ENCODE assay signal across 12 mouse cellular contexts in genomic region chr10:81344421-81345161, GRCm38 (mm10). TPM values are rescaled to one million over a fixed set of nuclear protein-coding genes. Genes with fewer than 3 reads are reported as not detected.
DNase-seq lines count a peak whose midpoint lies in the region; ATAC-seq and TF ChIP-seq lines count a peak whose summit lies in the region.
"Had no signal": no experiment of that assay in that cellular context is flagged by ENCODE, and none has a peak within 500 bp of the region (broad histone marks: within the 10 kb centered on the region; RNA-seq: fewer than 3 reads in every experiment).

No protein-coding gene starts in this region.

- TF ChIP-seq POLR2A in spleen, adult 2 months (IDR thresholded peaks at IDR 0.05; ENCODE audit: low read depth, low read length) = no peak

- peak; percentile 64 for TF ChIP-seq CTCF in intestine, postnatal 0 days (IDR thresholded peaks at IDR 0.05; ENCODE audit: low read depth)
- peak; percentile 5; the same call in 1 of the 2 replicates for TF ChIP-seq CTCF in spleen, adult 2 months (IDR thresholded peaks at IDR 0.05; ENCODE audit: extremely low read depth, insufficient read depth, insufficient read length, insufficient replicate concordance)

- WGBS in intestine, postnatal 0 days = 46% methylated on average over 8 of the region's 8 CpGs
- WGBS in intestine, embryonic 16.5 days = 53% methylated on average over 8 of the region's 8 CpGs
- 31% methylated on average over 8 of the region's 8 CpGs for WGBS in spleen, adult 2 months

- no peaks in the 10 kb centered on the region for H3K9me3 ChIP-seq in intestine, postnatal 0 days (ENCODE audit: control insufficient read depth)
- no peaks in the 10 kb centered on the region for H3K9me3 ChIP-seq in intestine, embryonic 16.5 days (ENCODE audit: control insufficient read depth, low read length)
- H3K9me3 ChIP-seq: limb, embryonic 13.5 days; neural tube, embryonic 15.5 days had no signal

- DNase-seq in adrenal gland, postnatal 14 days = peak; percentile 76
- no peak for DNase-seq in adrenal gland, adult 8-10 months
- peak in 1 of 2 experiments; percentile 43 for DNase-seq in spleen, adult 2 months (ENCODE audit: low read depth in 1 of 2, low spot score in 2 of 2)
- DNase-seq in spleen, adult 18-20 months = no peak
- DNase-seq in testis, postnatal 14 days (ENCODE audit: low spot score) = peak; percentile 86
- DNase-seq in spleen, adult 12 weeks (ENCODE audit: low spot score) = no peak
- DNase-seq: cerebellum, postnatal 36 days had no signal

- H3K4me1 ChIP-seq in intestine, postnatal 0 days (replicated peaks; ENCODE audit: control insufficient read depth, insufficient read depth, low read length) = 0 out of 2 replicates have a peak, but pooled peaks cover 2% of the 10 kb centered on the region
- peaks cover 45% of the 10 kb centered on the region for H3K4me1 ChIP-seq in intestine, embryonic 16.5 days (ENCODE audit: control insufficient read depth, insufficient read depth, low read length)
- peaks cover 27% of the 10 kb centered on the region for H3K4me1 ChIP-seq in spleen, adult 2 months (ENCODE audit: control insufficient read depth, insufficient read depth, insufficient read length)

- H3K27ac ChIP-seq in intestine, postnatal 0 days (ENCODE audit: low read depth, low read length) = no peak overlapping the region
- no peak overlapping the region for H3K27ac ChIP-seq in intestine, embryonic 16.5 days (ENCODE audit: low read length)
- H3K27ac ChIP-seq in spleen, adult 2 months (ENCODE audit: insufficient read depth, low read length) = no peak overlapping the region
- H3K27ac ChIP-seq: limb, embryonic 13.5 days; neural tube, embryonic 15.5 days had no signal

- ATAC-seq in intestine, postnatal 0 days = no peak
- no peak for ATAC-seq in intestine, embryonic 16.5 days

- no peak overlapping the region for H3K4me2 ChIP-seq in intestine, postnatal 0 days (replicated peaks; ENCODE audit: low read depth)
- H3K4me2 ChIP-seq in intestine, embryonic 16.5 days (ENCODE audit: low read depth, low read length) = no peak overlapping the region
- H3K4me2 ChIP-seq: limb, embryonic 13.5 days; neural tube, embryonic 15.5 days had no signal

- H3K27me3 ChIP-seq in intestine, postnatal 0 days (replicated peaks; ENCODE audit: control insufficient read depth, insufficient read depth, low read length) = peaks cover 14% of the 10 kb centered on the region
- peaks cover 13% of the 10 kb centered on the region; the same call in 1 of the 2 replicates for H3K27me3 ChIP-seq in intestine, embryonic 16.5 days (replicated peaks; ENCODE audit: control insufficient read depth, insufficient read depth, low read length)
- peaks cover 4% of the 10 kb centered on the region for H3K27me3 ChIP-seq in spleen, adult 2 months (ENCODE audit: control insufficient read depth, insufficient read depth, low read length)

- H3K36me3 ChIP-seq in intestine, postnatal 0 days (ENCODE audit: control insufficient read depth, insufficient read depth) = peaks cover 13% of the 10 kb centered on the region; the same call in 1 of the 2 replicates
- H3K36me3 ChIP-seq in intestine, embryonic 16.5 days (ENCODE audit: control insufficient read depth, insufficient read depth, low read length) = no peaks in the 10 kb centered on the region
- H3K36me3 ChIP-seq in spleen, adult 2 months (ENCODE audit: control insufficient read depth, insufficient read depth, low read length) = no peaks in the 10 kb centered on the region; the same call in 1 of the 2 replicates
- H3K36me3 ChIP-seq: neural tube, embryonic 15.5 days had no signal

- no peak overlapping the region for H3K4me3 ChIP-seq in intestine, postnatal 0 days (ENCODE audit: low read depth, low read length)
- H3K4me3 ChIP-seq in intestine, embryonic 16.5 days (ENCODE audit: low read length) = no peak overlapping the region
- H3K4me3 ChIP-seq in spleen, adult 2 months (ENCODE audit: extremely low read depth, insufficient read depth, insufficient read length) = no peak overlapping the region
- H3K4me3 ChIP-seq: limb, embryonic 13.5 days had no signal

- no peak overlapping the region for H3K9ac ChIP-seq in intestine, postnatal 0 days (ENCODE audit: low read depth, low read length)
- no peak overlapping the region for H3K9ac ChIP-seq in intestine, embryonic 16.5 days (ENCODE audit: low read depth, low read length)
- H3K9ac ChIP-seq: limb, embryonic 13.5 days; neural tube, embryonic 15.5 days had no signal

RNA-seq across cellular contexts. Expression of gene Gipc3, which starts 1.5 kb away (rescaled TPM):
- 4.6 and 5.1 TPM in 2 replicates for total RNA-seq in adrenal gland, postnatal 14 days (2021)
- total RNA-seq in adrenal gland, adult 8-10 months (2022) = 10 to 100 TPM in 2 of 4 experiments, 1 to 10 TPM in 2; 3.7 to 17.7 (median 9.3) TPM
- polyA plus RNA-seq in intestine, postnatal 0 days (2015; fragmentation: Nextera tagmentation; extraction: Ambion mirVana) = 0.04 and 0.08 TPM in 2 replicates
- polyA plus RNA-seq in intestine, embryonic 16.5 days (2015; fragmentation: Nextera tagmentation; extraction: Ambion mirVana) = 0.06 and 0.12 TPM in 2 replicates
- polyA plus RNA-seq in spleen, adult 2 months (2012; rRNA removed) = 1.3 and 1.7 TPM in 2 replicates
- total RNA-seq: megakaryocyte, adult 5-6 weeks had no signal
- polyA plus RNA-seq: neural tube, embryonic 15.5 days had no signal

RNA-seq across cellular contexts. Expression of gene Hmg20b, which starts 5.7 kb away (rescaled TPM):
- total RNA-seq in adrenal gland, postnatal 14 days (2021) = 83.0 and 90.1 TPM in 2 replicates
- 100 to 1,000 TPM in 3 of 4 experiments, 10 to 100 TPM in 1; 94.2 to 121 (median 112) TPM for total RNA-seq in adrenal gland, adult 8-10 months (2022)
- 99.8 and 111 TPM in 2 replicates for polyA plus RNA-seq in intestine, postnatal 0 days (2015; fragmentation: Nextera tagmentation; extraction: Ambion mirVana)
- polyA plus RNA-seq in intestine, embryonic 16.5 days (2015; fragmentation: Nextera tagmentation; extraction: Ambion mirVana) = 69.0 and 71.4 TPM in 2 replicates
- polyA plus RNA-seq in spleen, adult 2 months (2012; rRNA removed) = 74.8 and 92.9 TPM in 2 replicates

RNA-seq across cellular contexts. Expression of gene Mfsd12, which starts 12.7 kb away (rescaled TPM):
- 15.2 and 16.3 TPM in 2 replicates for total RNA-seq in adrenal gland, postnatal 14 days (2021)
- total RNA-seq in adrenal gland, adult 8-10 months (2022) = 10 to 100 TPM; 18.3 to 25.7 (median 22.0) TPM
- polyA plus RNA-seq in intestine, postnatal 0 days (2015; fragmentation: Nextera tagmentation; extraction: Ambion mirVana) = 29.6 and 32.8 TPM in 2 replicates
- polyA plus RNA-seq in intestine, embryonic 16.5 days (2015; fragmentation: Nextera tagmentation; extraction: Ambion mirVana) = 21.6 and 32.4 TPM in 2 replicates
- 20.2 and 32.6 TPM in 2 replicates for polyA plus RNA-seq in spleen, adult 2 months (2012; rRNA removed)

RNA-seq across cellular contexts. Expression of gene Tbxa2r, which starts 16.1 kb away (rescaled TPM):
- 38.6 and 47.0 TPM in 2 replicates for total RNA-seq in adrenal gland, postnatal 14 days (2021)
- total RNA-seq in adrenal gland, adult 8-10 months (2022) = 10 to 100 TPM; 35.6 to 52.1 (median 42.0) TPM
- 9.8 and 10.7 TPM in 2 replicates for polyA plus RNA-seq in intestine, postnatal 0 days (2015; fragmentation: Nextera tagmentation; extraction: Ambion mirVana)
- 21.2 and 21.3 TPM in 2 replicates for polyA plus RNA-seq in intestine, embryonic 16.5 days (2015; fragmentation: Nextera tagmentation; extraction: Ambion mirVana)
- polyA plus RNA-seq in spleen, adult 2 months (2012; rRNA removed) = 68.1 and 92.5 TPM in 2 replicates

RNA-seq across cellular contexts. Expression of gene 4930404N11Rik, which starts 21.0 kb away (rescaled TPM):
- 2.0 and 2.1 TPM in 2 replicates for total RNA-seq in adrenal gland, postnatal 14 days (2021)
- total RNA-seq in adrenal gland, adult 8-10 months (2022) = 1 to 10 TPM; 1.6 to 5.3 (median 2.4) TPM
- polyA plus RNA-seq in intestine, postnatal 0 days (2015; fragmentation: Nextera tagmentation; extraction: Ambion mirVana) = 0.85 and 1.5 TPM in 2 replicates
- polyA plus RNA-seq in intestine, embryonic 16.5 days (2015; fragmentation: Nextera tagmentation; extraction: Ambion mirVana) = 1.4 and 2.7 TPM in 2 replicates
- 7.8 and 11.7 TPM in 2 replicates for polyA plus RNA-seq in spleen, adult 2 months (2012; rRNA removed)

Comparison
In these comparisons a context has a peak if more than half of its experiments do, and no peak if none do; other contexts are left out.
1. DNase-seq: peak in adrenal gland, postnatal 14 days (single experiment) and testis, postnatal 14 days (single experiment); none in adrenal gland, adult 8-10 months (single experiment), spleen, adult 18-20 months (0 of 2) and spleen, adult 12 weeks (single experiment).